Mouse (Mus musculus): Measurements from ENCODE around the gene Zyg11a. TPM values are rescaled to one million over a fixed set of nuclear protein-coding genes. Genes with fewer than 3 reads are reported as not detected.
"Not testable (repeated sequence)": the region's sequence is repeated elsewhere in the genome, so short reads cannot be mapped to it uniquely, and the experiment has no call there.

Zyg11a gene
- under 1 TPM; 0.20 to 0.40 TPM for total RNA-seq (2021)
- long read RNA-seq, experiment 1, partial matches to known transcripts: 1 of 1 reads
- long read RNA-seq, experiment 1, other reads (novel, unspliced or antisense): 0 of 1 reads
- long read RNA-seq, experiment 2: 0 reads

DNA sequence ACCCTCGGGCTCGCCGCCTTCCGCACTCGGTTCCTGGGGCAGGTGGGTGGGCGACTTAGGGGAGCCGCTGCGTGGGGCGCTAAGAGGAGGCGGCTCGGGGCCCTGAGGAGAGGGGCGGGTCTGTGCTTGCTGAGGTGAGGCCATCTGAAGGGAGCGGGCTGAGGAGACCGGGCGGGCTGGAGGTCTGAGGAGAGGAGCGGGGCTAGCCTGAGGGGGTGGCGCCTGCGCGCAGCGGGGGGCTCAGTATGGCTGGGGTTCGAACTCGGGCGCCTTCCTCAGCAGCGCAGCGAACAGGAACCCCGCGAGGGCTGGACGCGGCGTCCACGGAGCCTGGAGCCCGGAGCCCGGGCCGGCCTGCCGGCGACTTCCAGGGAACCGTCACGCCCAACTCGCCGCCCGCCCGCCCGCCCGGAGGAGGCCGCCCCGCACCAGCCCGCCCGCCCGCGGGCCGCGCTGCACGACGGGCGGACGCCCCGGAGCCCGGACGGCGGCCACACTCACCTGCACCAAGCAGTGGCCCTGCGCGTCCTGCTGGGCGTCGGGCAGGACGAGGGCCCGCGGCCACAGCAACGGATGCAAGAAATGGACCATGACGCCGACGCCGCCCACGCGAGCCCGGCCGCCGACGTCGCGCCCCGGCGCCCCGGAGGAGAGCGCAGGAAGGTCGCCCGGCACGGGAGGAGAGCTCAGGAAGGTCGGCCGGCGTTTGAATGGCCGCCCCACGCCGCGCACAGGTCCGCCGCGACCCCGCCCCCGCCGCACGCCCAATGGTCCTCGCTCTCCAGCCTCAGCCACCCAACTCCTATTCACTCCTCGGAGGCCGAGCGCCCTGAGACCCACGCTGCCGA is at the start of gene Zyg11a:
Gene Zyg11a (minus strand): TSS at position 717 of the 848 bp plus-strand sequence.
- DNase-seq: peak; percentile 11

DNA sequence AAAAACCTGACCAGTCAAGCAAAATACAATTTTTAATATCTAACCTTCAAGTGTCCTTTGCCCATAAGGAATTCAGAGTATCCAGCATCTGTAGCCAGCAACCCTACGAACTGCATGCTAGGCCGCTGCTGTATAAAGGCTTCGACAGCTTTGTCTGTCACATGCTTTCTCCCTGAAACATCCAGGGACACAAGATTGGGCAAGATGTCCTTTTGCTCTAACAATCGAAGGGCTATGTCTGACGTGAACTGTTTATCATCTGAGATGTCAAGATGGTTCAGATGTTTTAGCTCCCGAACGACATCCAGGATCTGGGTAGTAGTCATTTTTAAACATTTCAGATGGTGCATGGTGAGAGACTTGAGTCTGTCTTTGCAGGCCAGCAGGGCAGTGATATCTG is 47.9 kb upstream of the Zyg11a start:
- no peak for DNase-seq

DNA sequence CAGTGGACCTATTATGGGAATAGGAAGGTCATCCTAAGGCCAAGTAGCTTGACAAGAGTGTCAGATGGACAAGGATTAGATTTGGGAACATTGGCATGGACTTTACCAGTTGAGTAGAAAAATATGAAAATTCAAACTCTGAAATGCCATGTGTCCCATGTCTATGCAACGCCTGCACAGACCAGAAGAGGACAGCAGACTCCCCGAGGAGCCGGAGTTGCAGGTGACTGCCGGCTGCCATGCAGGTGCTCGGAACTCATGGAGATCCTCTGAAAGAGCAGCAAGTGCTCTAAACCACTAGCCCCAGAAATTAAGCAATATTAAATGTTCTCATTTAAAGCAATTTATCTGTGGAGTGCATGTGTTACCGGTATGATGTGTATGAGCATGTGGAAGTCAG is 35.5 kb upstream of the Zyg11a start:
- DNase-seq: no peak

DNA sequence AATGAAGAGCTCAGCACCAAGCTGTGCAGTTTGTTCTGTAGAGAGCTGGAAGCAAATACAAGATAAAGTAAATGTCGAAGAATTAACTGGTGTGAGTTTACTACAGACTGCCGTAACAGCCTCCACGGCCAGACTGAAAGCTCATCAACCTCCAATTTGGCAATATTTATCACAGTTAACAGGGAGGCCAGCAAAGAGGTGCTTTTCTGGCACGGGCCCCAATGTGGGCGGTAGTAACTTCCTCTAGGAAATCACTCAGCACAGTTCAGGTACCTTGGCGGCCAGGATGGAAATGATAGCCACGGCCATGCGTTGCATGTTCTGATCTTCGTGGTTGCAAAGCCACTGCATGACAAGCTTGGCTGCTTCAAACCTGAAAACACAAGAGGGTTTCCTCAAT is 32.7 kb upstream of the Zyg11a start:
- no peak for DNase-seq

DNA sequence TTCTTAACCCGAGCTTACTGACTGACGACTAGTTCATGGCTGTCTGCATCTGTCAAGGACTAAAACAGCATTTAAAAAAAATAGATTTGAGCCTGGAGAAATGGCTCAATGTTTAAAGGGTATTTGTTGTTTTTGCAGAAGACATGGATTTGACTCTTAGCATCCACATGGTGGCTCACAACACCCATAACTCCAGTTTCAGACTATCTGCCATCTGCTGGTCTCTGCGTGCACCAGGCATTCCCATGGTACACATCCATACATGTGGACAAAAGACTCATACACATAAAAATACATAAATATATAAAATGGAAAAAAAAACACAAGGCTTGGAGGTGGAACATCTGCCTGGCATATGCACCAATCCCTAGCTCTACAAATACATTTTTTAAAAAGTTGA is 31.5 kb upstream of the Zyg11a start:
- DNase-seq: no peak

DNA sequence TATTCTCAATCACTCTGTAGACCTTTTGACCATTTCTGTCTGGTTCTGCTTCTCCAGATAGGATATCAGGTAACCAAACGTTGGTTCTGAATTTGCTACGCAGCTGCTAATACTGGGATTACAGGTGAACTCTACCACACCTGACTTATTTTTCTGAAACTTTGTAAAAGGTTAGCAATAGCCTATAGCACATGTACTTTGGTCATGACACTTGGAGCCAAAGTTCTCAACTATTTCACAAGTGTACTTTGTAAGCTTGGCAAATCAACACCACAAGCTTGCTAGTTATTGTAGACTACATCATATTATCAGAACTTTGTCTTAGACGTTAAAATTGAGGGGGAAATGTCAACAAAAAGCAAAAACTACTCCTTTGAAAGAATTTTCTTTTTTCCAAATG is 15.8 kb upstream of the Zyg11a start:
- DNase-seq: no peak

DNA sequence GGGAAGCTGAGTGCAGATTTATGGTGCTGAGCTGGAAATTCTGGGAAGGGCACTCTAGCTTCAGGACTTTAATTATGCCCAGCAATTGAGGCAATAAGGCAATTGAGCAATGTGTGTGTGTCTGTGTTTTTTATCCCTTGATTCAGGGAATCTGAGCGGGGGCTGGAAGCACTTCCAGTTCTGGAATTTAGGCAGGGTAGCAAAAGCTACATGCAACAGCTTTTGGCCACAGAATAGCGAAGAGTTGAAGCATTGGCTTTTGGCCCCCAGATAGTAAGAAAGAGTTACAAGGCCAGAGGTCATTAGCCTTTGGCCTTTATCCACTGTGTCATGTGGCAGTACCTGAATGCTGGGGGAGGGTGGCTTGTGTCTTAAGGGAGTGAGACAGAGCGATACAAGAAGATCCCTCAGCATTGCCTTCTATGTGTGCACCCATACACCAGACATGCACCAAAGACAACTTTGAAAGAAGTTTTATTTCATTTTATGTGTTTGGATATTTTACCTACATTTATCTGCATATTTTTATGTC is 7.6 kb upstream of the Zyg11a start:
- no peak for DNase-seq

DNA sequence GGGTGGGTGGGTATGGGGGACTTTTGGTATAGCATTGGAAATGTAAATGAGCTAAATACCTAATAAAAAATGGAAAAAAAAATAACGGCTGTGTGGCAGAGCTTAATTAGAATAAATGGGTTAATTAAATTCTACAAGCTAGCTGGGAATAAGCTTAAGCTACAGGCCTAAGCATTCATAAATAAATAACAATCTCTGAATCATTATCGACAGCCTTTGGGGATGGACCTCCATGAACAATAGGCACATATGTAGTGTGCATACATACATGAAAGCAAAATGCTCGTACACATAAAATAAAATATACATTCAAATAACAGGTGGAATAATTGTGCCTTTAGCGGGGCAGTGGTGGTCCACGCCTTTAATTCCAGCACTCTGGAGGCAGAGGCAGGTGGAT is 4.7 kb upstream of the Zyg11a start:
- DNase-seq: no peak

DNA sequence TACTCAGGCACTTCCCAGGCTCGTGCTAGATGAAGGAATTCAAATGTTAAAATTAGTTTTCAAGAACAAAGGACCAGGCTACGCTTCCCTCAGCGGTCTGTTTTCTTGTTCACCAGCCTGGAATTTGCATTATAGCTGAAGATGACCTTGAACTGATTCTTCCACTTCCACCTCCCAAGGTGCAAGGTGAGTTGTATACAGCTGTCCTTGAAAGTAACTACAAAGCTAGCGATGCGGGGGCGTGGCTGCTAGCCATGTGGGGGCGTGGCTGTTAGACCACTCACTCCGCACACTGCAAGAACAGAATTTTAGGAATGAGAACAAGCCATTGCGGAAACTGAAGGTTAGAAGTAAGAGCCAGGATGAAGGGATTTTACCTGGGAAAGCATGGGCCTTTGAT is 1.2 kb upstream of the Zyg11a start:
- no peak for DNase-seq

DNA sequence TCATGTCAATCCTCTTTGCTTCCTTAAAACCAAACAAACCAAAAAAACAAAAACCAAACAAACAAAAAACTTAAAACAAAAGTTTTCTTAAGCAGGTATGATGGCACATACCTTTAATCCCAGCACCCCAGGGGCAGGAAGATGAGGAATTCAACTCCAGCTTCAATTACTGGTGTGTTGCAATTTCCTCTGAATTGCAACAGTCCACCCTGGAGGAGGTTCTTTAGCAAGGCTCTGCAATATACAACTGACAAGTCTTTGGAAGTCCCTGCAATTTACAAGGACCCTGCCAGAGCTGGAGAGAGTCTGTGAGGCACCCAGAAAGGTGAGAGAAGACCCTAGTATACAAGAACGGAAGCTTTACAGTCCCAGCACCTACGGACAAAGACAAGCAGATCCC is 4.8 kb downstream of the Zyg11a start:
- DNase-seq: no peak

DNA sequence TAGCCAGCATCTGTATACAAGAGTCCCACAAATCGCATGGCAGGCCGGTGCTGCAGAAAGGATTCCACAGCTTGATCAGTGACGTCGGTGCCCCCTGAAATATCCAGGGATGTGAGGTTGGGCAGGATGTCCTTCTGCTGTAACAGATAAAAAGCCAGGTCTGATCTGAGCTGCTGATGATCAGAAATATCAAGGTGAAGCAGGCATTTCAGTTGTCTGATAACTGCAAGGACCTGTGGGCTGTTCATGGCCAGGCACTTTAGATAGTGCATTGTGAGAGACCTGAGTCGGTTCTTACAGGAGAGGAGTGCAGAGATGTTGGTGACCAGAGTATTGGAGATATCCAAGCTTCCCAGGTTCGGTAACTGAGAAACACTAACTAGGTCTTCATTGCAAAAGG is 13.2 kb downstream of the Zyg11a start:
- DNase-seq: no peak

DNA sequence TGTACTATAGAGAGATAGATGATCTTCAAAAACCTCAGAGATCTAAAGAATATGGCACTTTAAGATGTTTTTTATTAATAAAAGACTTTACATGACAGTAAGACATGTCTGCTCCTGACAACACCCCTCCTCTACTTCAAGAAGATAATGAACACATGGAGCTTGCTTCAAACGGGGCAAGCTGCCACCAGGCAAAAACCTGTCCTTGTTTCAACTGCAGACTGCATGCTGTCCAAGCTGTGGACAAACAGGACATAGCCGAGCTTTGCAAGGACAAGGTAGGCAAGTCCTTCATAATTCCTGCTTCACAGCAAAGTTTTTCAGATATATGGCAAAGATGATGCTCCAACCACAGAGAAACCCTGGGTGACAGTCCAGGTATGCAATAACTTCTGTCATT is 18.6 kb downstream of the Zyg11a start:
- no peak for DNase-seq

DNA sequence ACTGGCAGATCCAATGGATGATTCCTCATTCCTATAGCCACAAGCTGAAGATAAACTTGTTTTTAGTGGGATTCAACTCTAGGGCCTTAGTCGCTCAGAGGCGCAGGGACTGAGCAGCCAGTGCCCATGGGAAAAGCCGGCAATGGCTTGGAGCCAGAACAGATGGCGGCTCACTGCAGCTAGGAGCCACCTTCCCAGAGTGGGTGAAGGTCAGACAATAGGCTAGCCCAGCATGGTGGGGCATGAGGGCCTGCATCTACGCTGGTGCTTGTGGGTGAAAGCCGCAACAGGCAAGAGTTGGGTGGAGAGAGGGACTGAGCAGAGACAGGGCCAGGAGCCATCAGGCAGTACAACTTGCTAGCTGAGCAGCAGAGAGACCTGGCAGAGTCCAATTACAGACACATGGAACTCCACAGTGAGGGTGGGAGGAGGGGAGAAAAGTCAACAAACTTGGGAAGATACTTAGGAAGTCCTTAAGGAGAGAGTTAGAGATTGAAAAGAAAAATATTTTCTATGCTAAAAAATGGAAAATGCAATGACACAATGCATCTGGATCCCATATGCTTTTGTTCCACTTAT is 21.5 kb downstream of the Zyg11a start:
- DNase-seq: peak; percentile 29

DNA sequence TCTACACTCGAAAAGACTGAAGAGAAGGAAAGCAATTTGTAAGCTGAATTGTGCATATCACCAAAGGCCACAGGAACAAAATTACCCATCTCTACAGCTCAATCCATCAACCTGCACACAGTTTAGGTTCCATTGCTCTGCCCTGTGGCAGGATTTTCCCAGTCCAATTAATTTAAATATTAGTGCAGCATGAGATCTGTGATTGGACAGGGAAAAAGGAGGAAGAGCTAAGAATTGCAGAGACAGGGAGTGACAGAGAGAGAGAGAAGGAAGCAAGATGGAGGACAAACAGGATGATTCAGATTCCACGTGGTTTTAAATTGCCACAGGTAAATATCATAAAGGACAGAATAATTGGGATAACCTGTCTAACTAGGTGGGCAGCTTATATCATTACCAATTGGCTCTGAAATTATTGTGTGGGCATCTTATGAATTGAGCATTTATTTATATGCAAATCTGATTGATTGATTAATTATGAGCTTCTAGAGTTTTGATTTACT is 25.0 kb downstream of the Zyg11a start:
- DNase-seq: no peak

DNA sequence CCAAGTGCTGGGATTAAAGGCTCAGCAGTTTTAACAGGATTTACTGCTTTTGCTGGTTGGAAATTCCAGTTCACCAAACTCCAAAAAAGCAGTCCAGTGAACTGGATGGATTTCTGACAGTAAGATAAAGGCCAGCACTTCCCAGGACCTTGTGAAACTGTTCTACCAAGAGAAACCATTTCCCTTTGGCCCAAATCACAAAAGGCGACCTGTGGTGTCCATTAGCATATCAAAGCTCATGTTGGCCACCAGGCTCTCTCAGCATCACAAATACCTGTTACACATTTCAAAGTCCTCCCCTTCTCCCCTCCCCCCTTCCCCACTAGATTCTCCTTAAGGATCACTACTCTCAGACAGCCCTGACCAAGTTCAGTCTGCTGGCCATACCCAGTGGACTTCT is 35.6 kb downstream of the Zyg11a start:
- DNase-seq: no peak

DNA sequence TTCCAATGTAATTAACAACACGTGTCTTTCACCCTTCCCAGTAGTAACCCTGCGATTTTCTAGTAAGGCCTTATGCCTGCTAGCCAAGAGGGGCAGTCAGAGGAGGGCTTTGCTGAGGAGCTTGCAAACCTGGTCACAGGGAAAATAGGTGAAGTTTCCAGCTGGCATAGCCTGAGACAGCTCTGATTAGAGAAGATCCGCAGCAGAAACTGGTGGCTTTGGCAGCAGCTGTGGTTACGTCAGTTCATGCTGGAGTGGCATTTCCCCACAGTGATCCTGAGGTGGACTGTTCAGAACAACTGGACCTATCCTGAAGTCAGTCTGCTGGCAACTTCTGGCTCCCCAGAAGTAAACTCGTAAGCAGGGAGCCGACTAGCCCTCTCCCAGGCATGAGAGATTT is 49.8 kb downstream of the Zyg11a start:
- no peak for DNase-seq

DNA sequence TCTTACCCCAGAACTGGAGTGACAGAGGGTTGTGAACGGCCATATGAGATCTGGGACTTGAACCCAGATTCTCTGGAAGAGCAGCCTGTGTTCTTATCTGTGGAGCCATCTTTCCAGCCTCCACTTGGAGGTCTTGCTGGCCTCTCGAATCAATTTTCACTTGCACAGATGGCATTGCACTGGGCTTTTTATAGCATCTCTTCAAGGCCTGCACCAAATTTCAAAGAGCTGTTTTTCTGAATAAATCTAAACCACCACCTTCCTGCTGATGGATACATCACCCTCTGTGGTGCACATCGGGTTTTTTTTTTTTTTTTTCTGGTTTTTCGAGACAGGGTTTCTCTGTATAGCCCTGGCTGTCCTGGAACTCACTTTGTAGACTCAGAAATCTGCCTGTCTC is 51.0 kb downstream of the Zyg11a start:
- no peak for DNase-seq

DNA sequence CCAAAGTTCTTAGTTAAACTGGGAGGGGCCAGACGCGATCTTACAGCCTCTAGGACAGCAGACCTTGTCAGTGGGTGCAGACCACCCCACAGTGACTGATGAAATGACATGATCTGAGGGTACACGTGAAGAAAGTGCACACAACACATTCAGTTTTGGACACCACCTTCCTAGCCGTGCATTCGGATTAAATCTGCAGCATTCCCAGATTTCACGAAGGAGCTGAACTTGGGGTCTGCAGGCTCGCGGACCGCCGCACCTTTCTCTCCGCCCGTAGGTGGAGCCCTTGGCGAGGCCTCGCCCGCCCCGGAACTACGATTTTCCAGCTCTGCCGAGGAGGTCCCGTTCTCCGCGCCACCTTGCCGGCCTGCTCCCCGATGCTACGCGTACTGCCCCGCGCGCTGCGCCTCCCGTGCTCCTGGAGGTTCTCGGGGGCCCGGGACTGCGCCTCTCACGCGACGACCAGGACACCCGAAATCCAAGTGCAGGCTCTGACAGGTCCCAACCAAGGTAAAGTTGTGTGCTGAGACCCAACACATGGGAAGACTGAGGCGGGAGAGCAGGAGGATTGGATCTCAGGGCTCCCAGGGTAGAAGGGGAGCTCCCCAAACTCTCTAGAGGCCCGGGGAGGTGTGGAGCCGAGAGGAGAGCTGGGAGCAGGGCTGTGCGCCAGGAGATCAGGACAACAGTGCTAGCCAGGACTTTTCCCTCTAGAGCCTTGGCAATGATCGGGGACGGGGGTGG is 52.5 kb downstream of the Zyg11a start, which contains the start of gene Echdc2:
Gene Echdc2 (plus strand): TSS at position 286 of the 744 bp plus-strand sequence.
- DNase-seq: peak; percentile 34

DNA sequence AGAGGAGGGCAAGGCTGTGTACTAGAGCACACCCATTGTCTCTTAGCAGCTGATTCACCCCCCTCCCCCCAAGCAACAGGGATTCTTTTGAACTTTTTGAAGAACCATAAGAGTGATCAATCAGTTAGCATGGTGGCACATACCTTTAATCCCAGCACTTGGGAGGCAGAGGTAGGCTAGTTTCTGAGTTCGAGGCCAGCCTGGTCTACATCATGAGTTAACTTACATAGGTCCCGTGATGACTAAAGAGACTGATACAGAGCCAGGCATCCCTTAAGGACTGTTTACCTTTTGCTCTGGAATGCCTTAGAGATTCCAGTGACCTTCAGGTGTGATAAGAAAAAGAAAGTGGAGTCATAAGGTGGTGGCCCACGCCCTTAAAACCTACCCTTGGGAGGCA is 54.6 kb downstream of the Zyg11a start:
- no peak for DNase-seq

DNA sequence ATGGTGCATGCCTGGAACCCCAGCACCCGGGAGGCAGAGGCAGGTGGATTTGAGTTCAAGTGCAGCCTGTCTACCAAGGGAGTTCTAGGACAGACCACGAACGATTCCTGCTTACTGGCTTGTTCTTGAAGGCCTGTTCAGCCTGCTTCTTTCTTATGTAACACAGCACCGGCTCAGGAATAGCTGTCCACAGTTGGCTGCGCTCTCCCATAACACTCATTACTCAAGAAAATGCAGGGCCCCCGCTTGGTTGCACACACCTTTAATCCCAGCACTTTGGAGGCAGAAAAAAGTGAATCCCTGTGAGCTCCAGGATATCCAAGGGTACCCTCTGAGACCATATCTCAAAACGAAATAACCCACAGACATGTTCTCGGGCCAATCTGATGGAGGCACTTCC is 55.9 kb downstream of the Zyg11a start:
- no peak for DNase-seq

DNA sequence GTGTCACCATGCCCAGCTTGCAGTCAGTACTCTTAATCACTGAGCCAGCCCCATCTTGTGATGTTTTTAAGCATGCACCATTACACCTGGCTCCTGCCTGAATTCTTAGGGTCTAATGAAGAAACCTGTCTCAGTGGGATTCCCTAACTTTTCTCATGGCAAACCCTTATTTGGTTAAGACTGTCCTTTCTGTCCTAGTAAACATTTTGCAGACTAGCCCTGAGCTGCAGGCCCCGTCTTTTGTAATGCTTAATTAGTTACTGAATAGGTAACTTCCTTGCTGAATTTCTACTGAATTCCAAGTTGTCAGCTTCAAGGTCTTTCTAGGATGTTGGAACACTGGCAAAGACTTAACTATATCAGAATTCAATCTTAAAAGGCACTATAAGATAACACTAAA is 62.7 kb downstream of the Zyg11a start:
- DNase-seq: not testable (repeated sequence)

DNA sequence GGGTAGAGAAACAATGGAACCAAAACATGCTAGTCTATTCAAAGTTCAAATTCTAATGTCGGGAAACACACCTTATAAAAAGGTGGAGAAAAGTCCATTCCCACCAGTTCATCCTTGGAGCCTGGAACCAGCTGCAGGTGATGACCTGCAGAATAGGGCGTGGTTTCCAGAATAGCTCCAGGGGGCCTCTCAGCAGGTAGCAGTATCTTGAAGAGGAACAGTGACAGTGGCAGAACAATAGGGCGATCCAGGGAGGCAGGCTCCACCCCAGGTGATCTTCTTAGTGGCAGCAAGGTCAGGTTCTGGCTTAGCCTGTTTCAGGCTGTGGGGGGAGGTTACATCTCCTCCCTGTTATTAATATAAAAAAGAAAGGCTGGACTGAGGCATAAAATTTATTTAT is 72.3 kb downstream of the Zyg11a start:
- not testable (repeated sequence) for DNase-seq

DNA sequence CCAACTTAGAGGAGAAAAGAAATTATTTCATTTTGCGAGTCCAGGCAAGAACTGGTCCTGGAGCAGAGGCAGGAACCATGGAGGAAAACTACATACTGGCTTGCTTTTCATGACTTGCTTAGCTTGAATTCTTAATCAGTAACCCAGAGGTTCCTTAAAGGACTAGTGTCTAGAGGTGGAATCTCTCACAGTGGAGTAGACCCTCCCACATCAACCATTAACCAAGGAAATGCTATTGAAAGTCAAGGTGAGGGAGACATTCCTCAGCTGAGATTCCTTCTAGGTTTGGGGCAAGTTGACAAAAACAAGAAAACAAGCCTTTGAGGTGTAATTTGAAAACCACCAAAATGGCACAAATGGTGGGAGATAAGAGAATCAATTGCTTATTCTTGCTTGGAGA is 73.0 kb downstream of the Zyg11a start, which contains the start of gene Scp2:
Gene Scp2 (minus strand): TSS at position 119 of the 400 bp plus-strand sequence.
- DNase-seq: no peak

Data from gastrocnemius, postnatal 10 days (tissue).